Mouse (Mus musculus) brain, adult 2 months (tissue): Measurements from ENCODE around the gene 5330417C22Rik.

Experiments used
- DNase-seq: peaks from one replicate; pipeline ENCODE4 v3.0.0; 2011; ENCODE audit warnings: low read depth, low spot score

5330417C22Rik gene

DNA sequence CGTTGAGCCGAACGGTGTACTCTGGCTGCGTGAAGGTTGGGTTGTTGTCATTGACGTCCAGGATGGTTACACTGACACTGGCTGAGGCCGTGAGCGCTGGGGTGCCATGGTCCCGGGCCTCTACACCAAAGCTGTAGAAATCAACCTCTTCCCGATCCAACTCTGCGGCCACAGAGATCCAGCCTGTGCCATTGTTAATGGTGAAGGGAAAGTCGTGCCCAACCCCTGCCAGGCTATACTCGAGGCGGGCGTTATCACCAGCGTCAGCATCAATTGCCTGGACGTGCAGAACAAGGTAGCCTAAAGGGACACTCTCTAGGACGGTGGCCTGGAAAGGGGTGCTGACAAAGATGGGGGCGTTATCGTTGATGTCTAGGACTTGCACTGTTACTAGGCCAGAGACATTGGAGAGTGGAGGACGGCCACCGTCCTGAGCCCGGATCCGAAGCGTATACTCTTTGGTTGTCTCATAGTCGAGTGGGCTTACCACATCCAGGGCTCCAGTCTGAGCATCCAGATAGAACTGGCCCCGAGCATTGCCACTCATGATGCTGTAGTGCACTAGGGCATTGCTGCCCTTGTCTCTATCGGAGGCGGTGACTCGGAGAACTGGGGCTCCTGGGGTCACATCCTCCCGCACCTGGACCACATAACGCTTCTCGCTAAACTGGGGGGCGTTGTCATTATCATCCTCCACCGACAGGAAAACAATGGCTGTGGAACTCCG, 122.5 kb downstream of the 5330417C22Rik start:
- no peak for DNase-seq

DNA sequence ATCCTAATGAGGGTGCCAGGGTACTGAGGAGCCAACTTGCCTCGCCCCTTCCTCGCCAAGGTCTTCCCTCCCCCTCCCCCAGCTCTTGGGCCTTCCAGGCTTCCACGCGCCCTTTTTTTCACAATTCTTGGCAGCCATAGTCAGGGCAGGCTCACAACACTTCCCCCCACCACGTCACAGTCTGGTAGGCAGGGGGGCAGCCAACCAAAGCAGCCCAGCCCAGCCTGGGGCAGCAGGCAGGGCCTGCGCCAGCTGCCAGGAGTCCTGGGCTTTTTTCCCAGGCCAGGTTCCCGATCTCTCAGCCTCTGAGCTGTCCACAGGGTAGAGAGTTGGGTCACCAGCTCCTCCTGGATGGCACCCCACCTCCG, 124.6 kb downstream of the 5330417C22Rik start:
- DNase-seq, result peak; percentile 93

DNA sequence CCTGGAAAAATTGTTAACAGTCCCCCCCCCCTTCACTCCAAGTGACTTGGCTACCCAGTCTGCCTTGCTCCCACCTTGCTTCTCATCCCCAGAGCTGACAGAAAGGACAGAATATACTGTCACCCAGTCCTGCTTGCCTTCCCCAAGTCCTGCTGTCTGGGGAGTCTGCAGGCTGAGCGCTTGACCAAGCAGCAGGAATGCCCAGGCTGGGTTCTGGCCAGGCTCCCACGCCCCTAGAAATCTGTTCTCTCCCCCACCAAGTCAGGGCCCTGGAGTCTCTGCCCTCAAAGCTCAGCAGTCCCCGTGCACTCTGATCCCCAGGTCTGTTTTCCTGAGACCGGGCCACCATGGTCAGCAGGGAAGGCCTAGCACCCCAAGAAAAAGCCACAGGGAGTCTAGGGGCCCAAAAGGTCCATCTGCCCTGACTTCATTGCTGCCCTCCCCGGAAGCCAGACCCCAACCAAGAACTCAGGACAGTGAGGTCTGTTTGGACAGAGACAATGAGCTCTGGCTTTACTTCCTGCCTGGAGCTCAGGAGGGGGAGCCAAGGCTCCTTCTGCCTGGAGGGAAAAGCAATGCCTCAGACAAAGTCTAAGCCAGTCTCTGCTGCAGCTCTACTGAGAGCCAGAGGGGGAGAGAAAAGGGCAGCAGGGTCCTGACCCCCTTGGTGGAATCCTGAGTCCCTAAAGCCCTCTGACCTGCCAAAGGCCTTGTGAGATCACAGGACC, 125.1 kb downstream of the 5330417C22Rik start:
- no peak for DNase-seq

DNA sequence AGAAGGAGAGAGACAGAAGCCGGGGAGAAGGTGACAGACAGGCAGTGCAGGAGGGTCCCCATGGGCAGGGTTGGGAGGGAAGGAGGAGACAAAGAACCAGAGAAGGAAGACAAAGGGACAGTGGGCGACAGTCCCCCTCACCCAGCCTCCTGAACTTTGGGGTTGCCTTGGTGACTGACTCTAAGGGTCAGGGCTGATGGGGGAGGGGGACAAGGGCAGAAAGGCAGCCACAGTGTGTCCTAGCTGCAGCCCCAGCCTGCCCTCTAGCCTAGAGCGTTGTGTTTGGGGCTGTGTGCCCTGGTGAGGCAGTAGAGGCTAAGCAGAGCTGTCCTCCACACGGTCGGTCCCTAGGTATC, 126.0 kb downstream of the 5330417C22Rik start:
- no peak for DNase-seq

DNA sequence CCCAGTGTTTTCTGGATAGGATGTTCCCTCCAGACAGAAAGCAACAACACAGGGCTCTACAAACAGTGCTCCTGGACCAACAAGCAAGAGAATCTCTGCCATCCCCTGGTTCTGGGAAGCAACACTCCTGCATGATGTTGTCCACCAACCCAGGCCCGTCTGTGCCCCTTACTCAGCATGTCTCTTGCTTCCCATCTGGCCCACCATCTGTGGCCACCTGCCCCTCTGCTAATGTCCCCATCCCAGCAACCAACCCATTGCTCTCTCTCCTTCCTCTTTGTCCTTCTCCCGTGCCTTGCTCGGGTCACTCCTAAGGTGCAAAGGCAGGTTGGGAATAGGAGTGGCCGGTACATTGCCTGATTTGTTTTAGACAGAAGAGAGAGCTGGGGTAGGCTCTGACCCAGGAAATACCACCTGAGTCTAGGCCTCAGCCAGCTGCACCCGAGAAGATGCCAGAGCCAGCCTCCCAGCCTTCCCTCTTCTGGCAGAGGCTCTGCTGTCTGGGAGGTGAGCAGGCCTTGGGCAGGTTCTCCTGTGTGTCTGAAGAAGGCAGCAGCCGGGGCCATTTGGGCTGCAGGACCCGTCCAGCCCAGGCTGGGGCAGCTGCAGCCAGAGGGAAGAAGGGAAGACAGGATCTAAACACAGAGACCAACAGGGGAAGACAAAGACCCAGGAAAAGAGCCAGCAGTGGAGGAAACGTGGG, 126.5 kb downstream of the 5330417C22Rik start:
- DNase-seq, result peak; percentile 63

DNA sequence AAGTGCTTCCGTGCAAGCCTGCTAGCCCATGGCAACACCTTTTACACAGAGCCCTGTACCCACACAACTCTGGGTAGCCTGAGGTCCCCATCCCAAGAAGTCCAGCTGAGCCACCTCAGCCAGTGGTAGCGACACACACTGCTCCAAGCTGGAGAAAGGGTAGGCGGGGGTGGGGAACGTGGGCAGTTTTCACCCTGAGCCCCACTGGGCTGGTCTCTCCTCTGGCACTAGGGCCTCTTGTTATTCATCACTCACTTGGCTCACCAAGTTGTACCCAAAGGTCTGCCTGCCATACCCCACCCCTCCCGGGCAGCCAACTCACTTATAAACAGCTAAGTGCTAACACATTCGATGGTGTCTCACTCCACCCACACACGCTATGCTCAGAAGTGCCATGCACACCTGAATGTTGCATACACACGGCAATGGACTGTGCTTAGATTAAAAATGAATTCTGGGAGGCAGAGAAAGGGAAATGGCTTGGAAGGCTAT, 127.8 kb downstream of the 5330417C22Rik start:
- peak; percentile 44 for DNase-seq

DNA sequence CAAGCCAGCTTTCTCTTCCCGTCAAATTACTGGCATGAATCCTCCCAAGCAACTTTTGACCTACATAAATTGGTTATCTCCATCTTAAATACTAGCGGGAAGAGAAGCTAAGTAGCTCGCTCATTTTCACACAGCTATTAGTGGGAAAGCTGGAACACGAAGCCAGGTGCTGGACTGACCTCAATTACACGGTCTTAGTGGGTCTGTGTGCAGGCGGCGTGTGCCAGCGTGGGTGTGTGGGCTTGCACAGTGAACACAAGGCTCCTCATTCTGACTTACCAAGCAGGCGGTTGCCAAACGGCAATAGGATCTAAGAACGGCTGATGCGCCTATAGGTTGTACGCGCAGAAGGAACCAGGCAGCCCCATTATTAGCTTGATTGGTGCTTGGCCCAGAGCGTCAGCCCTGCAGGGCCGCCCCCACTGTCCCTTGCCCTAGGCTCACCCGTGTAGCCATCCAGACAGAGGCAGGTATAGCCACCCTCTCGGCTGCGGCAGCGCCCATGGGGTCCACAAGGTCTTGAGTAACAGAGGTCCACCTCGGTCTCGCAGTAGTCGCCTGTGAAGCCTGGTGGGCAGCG, 129.9 kb downstream of the 5330417C22Rik start:
- peak; percentile 71 for DNase-seq
